Mouse (Mus musculus): ENCODE results near the gene Pgpep1l.
A peak's percentile ranks its signal among the peaks of the same experiment; 100 is the strongest.
"Not testable (repeated sequence)": the region's sequence is repeated elsewhere in the genome, so short reads cannot be mapped to it uniquely, and the experiment has no call there.

Pgpep1l gene

DNA sequence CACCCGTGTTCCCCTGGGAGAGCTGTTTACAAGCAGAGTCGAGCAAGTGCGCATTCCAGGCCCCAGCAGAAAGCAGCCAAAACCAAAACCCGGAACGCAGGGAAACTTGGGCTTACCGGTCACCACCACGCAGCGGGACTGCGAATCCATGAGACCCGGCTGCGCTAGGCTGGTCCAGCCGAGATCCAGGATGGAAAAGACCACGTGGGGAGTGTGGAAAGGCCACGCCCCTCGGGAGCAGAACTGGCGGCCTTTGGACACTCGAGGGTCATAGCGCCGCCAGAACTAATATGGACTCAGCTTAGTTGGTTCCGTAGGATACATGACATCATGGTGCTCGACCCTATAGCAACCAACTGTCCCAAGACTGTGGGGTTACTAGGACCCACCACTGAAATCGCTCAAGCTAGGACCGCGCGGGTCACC, at the start of gene Pgpep1l:
Pgpep1l (minus strand) TSS at position 206 of the 426 bp plus-strand sequence.
- DNase-seq: peak; percentile 80

DNA sequence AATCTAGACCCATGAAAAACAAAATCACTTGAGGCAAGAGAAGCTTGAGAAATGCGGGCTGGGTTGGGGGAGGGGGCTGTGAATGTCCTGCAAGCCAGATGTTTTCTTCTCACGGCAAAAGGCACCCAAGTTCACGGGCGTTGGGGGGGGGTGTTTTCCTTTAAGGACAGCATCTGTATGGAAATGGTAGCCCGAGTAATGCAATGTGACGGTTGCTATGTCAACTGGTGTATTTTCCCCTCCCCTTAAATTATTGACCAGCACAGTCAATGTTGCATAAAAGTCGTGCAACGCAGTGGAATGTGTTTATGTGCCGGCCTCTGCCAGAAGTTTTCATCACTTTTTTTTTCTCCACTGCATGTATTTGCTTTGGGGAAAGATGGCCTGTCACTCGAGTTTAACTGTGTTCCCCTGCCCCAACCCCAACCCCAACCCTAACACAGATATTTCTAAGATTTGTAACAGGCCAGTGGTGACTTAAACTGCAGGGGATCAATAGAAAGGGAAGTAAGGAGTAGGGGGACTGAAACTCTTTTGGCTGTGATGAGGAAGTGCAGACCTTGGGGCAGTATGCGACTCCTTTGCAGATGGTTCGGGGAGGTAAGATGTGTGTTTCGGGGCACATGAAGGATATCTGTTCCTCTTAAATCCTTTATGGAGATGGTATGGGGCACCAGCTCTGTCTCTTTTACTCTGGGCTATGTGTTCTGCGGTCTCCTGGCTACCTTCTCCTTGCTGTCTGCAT, 49.2 kb upstream of the Pgpep1l start:
- DNase-seq: no peak

DNA sequence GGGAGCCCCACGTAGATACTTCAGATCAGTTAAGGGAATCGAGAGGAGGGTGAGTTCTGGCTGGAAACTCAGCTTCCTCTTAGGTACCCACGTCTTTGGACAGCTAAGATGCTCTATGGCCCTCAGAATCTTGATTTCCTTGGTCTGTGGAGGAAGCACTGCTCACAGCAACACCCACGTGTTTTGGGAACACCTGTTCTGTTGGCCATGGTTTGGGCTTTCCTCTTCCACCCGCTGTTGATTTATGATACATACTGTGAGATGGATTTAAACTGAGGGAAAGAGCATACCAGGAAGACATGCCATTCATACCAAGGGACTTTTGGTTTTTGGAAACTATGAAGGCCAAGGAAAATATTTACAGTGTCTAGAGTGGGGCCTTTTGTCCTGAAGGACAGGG, 48.4 kb upstream of the Pgpep1l start:
- DNase-seq: no peak

DNA sequence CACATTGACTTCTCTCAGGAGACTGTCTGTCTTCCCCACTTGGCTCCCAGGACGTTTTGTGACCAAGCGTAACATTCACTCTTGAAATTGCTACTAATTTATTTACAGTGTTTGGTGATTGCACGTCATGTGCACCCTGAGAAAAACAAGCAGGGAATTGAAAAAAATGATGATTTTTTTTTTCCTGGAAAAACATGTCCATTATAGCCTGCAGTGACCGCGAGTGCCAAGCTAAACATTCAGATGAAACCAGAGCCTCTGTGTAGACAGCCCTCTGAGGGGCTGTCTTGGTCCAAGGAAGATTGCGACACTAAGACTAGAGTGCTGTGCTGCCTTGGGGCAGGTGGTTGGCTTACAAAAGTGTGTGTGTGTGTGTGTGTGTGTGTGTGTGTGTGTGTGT, 47.4 kb upstream of the Pgpep1l start:
- DNase-seq: no peak

DNA sequence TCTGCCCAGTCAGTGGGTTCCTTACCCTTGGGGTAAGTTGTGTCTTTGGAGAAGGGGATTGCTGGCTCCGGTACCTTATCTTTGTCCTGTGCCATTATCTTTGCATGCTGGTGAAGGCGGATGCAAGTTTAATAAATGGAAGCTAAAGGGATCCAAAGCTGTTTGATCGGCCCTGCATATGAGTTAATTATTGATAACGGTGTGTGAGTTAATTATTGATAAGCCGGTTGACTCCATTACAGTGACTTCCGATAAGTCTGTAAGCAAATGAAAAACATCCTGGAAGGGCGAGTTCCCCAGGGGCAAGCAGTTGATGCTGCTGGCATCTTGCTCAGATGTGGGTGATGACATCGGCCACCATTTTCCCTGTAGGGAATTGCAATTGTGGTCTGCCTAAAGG, 42.7 kb upstream of the Pgpep1l start:
- DNase-seq: no peak

DNA sequence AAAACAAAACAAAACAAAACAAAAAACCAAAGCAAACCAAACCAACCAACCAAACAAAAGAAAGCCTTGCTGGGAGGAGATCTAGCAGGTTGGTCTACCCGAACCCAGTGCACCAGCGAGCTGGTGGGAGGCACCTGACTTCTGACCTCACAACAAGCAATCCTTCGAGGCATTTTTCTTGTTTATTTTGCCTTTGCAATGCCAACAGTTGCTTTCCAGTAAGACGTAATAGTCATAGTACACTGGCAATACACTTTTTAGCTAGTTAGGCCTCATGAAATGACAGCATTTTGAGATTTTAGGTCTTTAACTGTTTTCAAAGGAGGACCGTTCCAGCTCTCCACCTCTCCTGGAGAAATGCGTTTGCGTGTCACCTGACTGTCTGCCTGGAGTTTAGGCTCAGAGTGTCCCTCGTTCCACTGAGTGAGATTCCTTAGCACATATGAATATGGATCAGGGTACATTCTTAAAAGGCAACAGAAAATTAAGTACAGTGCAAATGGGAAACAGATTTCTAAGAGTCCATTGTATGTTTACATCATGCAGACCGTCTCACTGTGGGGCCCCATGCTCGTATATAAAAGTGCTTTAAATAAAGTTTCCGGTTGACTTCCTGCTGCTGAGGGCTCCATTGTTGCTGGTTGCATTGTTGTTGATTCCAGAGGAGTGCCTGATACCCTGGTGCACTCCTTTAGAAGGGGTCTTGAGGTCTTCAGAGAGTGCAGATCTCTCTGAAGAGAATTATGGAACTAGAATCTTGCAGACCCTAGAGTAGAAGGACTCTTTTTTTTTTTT, 41.9 kb upstream of the Pgpep1l start:
- no peak for DNase-seq

DNA sequence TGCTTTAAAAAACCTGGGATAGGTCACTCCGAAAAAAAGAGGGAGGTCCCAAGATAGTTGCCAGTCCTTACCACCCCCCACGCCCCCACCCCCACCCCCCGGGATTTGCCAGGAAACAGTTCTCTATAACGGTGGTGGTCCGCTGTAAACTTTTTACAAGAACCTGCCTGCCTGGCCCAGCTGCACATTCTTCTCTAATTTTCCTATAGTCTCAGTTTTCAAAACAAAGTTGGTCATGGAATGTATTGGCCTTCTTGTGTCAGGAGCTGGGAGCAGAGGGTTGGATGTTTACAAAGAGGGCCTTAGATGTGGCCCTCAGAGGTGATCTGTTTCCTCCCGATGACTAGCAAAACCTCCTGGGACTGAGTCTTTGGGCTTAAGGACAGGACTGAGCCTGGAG, 39.7 kb upstream of the Pgpep1l start:
- no peak for DNase-seq

DNA sequence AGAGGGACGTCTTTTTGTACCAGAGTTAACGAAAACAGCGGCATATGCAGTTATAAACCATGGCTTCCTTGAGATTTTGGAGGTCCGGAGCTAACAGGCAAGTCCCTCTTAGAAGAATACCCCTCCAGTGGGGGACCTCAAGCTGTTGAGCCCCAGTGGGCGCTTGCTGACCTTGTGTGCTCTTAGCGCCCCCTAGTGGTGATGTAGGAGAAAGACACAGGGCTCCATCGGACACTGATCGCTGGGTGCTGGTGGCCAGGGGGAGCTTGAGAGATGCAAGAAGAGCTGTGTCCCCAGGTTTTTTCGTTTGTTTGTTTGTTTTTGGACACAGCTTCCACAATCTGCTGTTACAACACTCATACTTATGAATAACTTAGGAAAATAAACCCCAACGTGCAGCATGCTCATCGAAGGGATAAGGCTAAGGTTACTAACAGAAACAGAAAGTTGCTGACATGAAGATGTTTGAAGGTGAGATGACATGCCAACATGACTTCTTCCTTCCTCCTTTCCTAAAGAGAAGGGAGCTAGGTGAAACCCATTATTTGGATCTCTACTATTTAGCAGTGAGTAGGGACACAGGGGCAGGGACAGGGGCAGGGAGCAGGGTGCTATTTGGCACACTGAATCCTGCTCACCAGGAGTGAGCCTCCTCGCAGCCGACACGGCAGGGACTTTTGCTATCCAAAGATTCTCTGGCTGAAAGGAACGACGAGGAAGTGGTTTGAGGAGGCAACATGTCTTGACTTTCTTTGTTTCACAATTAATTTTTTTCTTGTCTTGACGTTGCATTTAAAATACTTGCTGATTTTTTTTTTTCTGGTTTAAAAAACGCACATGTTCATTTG, 38.8 kb upstream of the Pgpep1l start:
- DNase-seq: peak; percentile 68

DNA sequence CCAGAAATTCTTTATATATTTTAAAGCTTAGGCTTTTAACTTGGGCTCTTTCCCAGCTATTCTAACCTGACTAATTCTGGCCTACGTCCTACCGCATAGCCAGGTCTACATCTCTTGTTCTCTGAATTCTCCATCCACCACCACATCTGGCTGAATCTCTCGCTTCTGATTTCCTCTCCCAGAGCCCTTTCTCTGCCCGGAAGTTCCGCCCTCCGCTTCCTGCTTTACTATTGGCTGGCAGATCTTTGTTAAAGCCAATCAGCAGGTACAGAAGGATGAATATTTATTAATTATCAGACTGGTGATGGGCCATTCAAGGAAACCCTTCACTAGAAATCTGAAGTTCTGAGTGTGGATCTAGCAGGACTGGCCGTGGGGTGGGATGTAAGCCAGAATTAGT, 37.1 kb upstream of the Pgpep1l start:
- DNase-seq: no peak

DNA sequence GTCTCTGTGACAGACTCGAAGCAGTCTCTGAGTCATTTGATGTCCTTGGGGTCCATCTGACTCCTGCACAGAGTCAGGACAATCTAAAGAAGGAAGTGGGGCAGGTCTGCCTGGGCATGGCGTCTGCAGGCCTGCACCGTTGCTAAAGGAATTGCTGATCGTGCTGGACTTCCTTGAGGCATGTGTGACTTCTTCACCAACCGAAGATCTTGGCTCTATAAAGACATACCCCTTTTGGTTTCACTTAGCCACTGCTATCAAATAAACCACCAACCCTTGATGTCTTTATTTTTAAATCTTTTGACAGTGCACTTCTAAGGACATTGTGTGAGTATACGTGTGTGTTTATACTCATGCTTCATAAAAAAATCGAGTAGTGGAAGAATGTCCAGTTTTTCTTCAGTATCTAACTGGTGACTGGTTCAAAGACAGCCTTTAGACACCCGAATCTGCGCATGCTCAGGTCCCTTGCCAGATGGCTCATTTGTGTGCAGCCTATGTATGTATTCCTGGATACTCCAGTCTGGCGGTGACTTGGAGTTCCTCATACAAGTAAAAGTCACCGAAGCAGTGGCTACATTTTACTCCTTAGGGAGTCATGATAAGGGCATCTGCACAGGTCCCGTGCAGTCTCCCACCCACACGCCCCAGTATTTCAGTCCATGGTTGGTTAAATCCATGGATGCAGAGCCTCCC, 34.5 kb upstream of the Pgpep1l start:
- DNase-seq: no peak

DNA sequence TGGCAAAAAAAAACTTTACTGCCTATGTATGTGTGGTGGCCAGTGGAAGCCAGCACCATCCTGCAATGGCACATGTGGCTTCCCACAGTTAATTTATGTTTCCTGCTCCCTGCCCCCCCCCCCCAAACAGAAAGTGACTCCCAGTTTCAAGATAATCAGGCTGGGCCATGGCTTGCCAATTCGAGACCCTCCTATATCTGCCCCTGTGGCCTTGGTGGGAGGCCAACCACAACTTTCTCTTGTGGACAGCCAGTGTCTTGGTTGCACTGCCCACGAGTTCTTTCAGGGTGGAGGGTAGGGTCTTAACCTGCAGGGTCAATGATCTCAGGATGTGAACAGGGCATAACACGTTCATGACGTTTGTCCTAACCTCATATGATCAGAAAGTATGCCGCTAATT, 32.5 kb upstream of the Pgpep1l start:
- DNase-seq: no peak

DNA sequence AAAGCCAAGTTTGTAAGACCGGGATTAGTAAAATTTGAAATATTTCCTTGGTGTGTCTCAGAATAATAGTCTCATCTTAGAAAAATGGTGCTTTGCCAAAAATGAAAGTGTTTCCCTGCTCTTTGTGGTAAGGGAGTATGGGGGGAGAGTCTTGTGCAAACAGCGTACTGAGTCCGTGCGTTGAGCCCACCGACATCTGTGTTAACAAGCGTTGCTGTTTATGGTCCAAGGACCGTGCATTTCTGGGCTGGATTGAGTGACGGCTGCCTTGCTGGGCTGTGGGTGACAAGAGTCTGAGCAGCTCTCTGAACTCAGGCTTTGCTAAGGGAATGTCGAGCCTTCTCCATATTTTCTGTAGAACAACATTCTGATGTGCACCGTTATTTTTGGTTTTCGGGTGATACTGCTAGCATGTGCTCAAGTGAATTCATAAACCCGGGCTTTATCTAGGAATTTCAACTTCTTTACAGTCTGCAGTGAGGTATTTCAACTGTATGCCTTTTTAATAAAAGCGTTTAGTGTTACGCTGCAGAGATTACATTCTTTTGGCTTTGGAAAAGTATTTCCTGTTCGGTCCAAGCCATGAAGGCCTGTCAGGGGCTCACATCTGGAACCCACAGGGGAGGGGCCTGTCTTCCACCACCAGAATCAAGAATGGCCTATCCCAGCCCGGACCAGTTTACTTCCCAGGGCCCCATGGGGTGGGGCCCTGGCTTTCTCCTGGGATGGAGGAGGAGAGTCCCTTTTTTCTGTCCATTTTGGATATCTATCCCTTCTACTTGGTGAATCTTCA, 30.2 kb upstream of the Pgpep1l start:
- no peak for DNase-seq

DNA sequence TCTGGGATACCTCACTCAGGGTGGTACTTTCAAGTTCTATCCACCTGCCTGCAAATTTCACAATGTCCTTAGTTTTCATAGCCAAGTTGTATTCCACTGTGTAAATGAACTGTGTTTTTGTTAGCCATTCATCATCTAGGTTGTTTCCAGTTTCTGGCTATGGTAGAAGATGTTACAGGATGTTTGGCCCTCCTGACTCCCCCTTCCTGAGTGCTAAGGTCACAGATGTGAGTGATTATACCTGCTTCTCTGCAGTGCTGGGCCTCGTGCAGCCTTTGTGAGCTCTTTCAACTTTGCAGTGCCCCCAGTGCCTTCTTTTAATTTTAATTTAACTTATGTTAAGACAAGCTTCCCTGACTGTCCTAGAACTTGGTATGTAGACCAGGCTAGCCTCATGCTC, 27.6 kb upstream of the Pgpep1l start:
- DNase-seq: no peak

DNA sequence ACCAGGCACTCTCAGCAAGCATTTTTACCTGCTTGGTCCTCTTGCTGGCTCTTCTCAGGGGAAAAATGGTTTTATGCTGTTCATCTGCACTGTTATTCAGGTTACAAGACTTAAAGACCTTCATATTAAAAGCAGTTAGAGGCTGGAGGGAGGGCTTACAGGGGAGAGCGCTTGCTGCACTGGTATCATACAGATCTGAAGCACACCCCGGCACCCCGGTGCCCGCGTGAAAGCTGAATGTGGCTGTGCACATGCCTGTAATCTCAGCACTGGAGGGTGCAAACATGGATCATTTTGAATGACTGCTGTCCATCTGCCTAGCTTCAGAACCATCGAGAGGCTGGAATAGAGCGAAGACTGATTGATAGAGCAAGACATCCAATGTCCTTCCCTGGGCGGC, 25.0 kb upstream of the Pgpep1l start:
- no peak for DNase-seq

DNA sequence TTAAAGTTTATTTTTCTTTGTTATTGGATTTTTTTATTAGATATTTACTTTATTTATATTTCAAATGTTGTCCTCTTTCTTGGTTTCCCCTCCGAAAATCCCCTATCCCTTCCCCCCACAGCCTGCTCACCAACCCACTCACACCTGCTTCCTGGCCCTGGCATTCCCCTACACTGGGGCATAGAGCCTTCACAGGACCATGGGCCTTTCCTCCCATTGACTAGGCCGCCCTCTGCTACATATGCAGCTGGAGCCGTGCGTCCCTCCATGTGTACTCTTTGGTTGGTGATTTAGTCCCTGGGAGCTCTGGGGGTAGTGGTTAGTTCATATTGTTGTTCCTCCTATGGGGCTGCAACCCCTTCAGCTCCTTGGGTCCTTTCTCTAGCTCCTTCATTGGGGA, 24.0 kb upstream of the Pgpep1l start:
- not testable (repeated sequence) for DNase-seq

DNA sequence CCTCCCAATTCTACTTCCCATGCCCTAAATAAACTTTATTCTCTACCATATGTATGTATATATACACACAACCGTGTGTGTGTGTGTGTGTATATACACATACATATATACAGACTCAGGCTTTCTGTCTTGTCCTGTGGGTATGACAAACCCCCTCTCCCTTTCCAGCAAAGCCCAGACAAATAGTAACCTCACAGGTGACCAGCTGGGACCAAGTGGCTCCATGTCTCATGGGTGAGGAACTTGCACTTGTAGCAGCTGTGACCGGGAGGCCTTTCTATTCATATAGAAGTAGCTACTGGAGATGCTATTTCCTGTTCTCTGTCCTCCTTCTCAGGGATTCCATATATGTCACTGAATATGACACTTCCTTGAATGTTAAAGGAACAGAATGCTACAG, 23.5 kb upstream of the Pgpep1l start:
- no peak for DNase-seq

DNA sequence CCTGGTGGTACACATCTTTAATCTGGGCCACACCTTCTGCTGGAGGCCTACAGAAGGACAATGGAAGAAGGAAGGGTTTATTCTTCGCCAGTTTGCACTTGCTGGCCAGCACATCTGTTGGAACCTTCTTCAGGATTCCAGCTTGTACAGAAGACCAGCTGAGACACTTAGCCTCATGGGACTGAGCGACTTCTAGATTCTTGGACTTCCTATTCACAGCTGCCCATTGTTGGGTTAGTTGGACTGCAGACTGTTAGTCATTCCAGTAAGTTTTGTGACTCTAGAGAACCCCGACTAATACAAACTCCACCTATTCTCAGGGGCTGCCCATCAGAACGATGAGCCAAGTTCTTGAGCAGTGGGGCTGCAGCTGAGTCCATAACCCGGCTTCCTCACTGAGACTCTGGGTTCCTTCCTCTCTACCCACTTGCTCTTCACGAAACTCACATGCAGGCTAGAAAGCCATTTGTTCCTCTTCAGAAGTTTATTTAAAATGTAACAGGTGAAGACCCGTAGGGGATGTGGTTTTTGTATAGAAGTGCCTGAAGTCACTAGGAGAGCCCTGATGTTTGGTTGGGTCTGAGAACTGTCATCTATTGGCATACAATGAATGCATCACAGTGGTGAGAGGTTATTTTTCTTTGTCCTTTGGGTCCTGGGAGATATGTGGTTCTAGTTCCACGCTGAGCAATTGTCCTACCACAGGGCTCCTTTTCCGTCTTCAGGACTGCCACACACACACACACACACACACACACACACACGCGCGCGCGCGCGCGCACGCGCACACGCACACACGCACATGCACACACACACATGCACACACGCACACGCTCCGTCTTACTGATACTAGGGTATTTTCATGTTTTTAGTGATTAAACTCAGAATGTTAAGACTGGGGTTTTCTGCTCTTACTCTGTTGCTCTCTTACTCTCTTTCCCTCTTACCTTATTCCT, 22.8 kb upstream of the Pgpep1l start:
- DNase-seq: no peak

DNA sequence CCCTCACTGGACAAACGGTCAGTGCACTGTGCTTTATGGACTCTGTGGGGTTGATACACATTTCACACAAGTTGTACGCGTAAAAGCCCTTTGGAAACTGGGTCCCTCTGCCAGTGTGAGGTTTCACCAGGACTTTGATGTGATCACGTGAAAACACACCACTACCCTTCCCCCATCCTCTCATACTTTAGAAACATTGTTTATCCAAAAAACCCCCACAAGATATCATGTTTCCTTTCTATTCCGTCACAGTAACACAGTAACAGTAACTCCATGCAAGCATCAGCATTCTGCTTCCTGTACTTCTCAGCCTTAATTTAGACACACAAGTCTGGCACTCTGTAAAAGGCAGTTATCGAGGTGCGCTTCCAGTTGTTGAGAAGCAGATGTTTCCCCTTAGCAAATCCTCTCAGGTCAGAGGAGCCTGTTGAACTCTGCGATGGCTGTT, 21.8 kb upstream of the Pgpep1l start:
- DNase-seq: peak; percentile 30

DNA sequence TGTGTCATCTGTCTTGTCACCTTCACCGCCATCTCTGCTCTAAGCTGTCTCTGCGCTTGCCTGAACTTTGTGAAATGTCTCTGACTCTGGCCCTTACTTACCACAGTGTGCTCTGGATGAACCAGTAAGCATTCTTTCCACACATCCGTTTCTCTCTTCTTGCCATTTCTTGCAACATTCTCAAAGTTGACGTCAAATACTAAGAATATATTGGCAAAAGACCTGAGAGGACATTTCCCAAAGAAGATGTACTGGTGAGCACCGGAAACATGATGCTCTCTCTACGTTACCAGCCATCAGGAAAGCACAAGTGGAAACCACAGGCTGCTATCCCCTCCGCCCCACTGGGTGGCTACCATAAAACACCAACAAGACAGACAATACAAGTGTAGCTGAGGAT, 19.7 kb upstream of the Pgpep1l start:
- no peak for DNase-seq

DNA sequence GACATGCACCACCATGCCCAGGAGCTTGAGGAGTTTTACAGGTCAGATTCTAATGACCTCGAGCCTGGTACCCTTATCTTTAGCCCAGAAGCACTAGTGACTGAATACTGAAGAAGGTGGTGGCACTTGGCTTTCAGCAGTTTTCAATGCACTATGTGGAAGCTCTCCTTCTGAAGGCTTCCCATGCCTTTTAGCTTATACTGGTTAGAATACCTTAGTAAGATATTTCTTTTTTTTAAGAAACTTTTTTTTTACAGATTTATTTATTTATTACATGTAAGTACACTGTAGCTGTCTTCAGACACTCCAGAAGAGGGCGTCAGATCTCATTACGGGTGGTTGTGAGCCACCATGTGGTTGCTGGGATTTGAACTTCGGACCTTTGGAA, 19.1 kb upstream of the Pgpep1l start:
- not testable (repeated sequence) for DNase-seq
